Mouse (Mus musculus) gastrocnemius, postnatal 4 days (tissue): ENCODE measurements around the gene Tmem106a. TPM values are rescaled to one million over a fixed set of nuclear protein-coding genes. Genes with fewer than 3 reads are reported as not detected.
"Not testable (repeated sequence)": the region's sequence is repeated elsewhere in the genome, so short reads cannot be mapped to it uniquely, and the experiment has no call there.

Experiments used
- DNase-seq, 2 experiments: peaks; one replicate each; pipeline ENCODE4 v3.0.0; 2021 to 2022; ENCODE audit warnings: low spot score in 2 of 2, mixed read lengths in 2 of 2
- total RNA-seq, 2 experiments: library from RNA; stranded (reverse); gene quantifications; 2 replicates each; pipeline ENCODE4 v1.2.3; 2021

Gene Tmem106a
- total RNA-seq, 2 experiments from 2014 or later, result 7.0 to 14.0 TPM

- DNase-seq, result not testable (repeated sequence)
These were observed 46.8 kb downstream of the Tmem106a start for GRCm38 (mm10) chr11:101628733-101629417.

GRCm38 (mm10) chr11:101635660-101636059 lies 53.6 kb downstream of the Tmem106a start:
- no peak for DNase-seq

GRCm38 (mm10) chr11:101639761-101640160 lies 57.7 kb downstream of the Tmem106a start:
- no peak for DNase-seq

DNA sequence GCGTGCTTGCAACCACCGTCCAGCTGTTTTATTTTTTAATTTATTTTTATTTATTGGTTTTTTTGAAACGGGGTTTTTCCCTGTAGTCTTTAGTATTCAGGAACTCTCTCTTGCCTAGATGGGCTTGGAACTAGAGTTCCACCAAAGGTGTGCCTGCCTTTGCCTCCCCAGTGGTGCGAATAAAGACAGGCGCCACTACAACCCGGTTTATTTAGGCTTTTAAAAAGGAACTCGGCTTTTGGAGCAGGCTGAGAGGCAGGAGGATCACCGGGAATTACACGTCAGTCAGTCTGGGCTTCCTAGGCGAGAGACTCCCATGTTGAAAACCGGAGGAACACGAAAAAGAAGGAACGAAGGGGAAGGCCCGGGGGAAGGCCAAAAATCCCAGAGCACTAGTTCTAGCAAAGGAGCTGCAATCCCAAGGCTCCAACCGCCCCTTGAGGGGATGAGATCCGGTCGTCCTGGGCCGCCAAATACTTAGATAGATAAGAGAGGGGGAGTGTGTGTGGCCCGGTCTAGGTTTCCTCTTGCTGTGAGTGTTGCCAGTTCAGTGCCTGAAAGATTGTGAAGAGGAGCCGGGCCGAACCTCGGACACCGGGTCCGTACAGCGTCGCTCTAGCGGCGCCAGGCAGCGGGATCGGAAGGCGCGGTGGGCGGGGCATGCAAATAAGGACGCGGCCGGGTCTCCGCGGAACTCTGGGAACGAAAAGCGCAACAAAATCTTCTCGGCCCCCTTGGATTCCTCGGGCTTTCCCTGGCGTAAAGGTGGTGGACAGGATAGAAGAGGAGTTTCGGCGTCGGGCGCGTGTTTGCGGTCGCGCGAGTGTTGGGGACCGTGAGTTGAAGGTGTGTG lies 59.0 kb downstream of the Tmem106a start:
- DNase-seq, result peak; percentile 70 to 80

Other genes starting within 250 kb of the Tmem106a start
- under 1 TPM in 1 of 2 experiments, not detected in 1; 0.47 TPM for gene G6pc, start 214.7 kb upstream of the Tmem106a start, total RNA-seq
- 10 to 100 TPM; 15.6 to 20.3 TPM for gene Aarsd1, start 164.6 kb upstream of the Tmem106a start, total RNA-seq
- 1 to 10 TPM; 4.5 to 7.3 TPM for gene Gm27029, start 157.4 kb upstream of the Tmem106a start, total RNA-seq
- gene Rundc1, start 157.2 kb upstream of the Tmem106a start, total RNA-seq, result 1 to 10 TPM; 8.6 to 9.5 TPM
- 10 to 100 TPM; 56.2 to 80.9 TPM for gene Ptges3l, start 156.9 kb upstream of the Tmem106a start, total RNA-seq
- 10 to 100 TPM; 81.3 to 87.8 TPM for gene Rpl27, start 139.9 kb upstream of the Tmem106a start, total RNA-seq
- gene Ifi35, start 133.8 kb upstream of the Tmem106a start, total RNA-seq, result 1 to 10 TPM; 8.0 to 8.9 TPM
- 1 to 10 TPM; 8.1 to 8.3 TPM for gene Rnd2, start 117.2 kb upstream of the Tmem106a start, total RNA-seq
- gene Vat1, start 116.0 kb upstream of the Tmem106a start, total RNA-seq, result 10 to 100 TPM; 72.6 to 79.3 TPM
- gene Brca1, start 30.3 kb upstream of the Tmem106a start, total RNA-seq, result 1 to 10 TPM; 7.3 to 9.2 TPM
- gene Nbr1, start 30.1 kb upstream of the Tmem106a start, total RNA-seq, result 100 to 1,000 TPM in 1 of 2 experiments, 10 to 100 TPM in 1; 93.3 to 134 TPM
- not detected for gene Gm11634, start 17.0 kb downstream of the Tmem106a start, total RNA-seq
- 10 to 100 TPM; 15.4 to 18.4 TPM for gene Rdm1, start 45.0 kb downstream of the Tmem106a start, total RNA-seq
- 10 to 100 TPM in 1 of 2 experiments, 1 to 10 TPM in 1; 7.1 to 10.0 TPM for gene Arl4d, start 83.3 kb downstream of the Tmem106a start, total RNA-seq
- 10 to 100 TPM; 22.2 to 22.8 TPM for gene Dhx8, start 150.7 kb downstream of the Tmem106a start, total RNA-seq
- 10 to 100 TPM; 11.3 to 15.9 TPM for gene Etv4, start 203.1 kb downstream of the Tmem106a start, total RNA-seq